Mouse (Mus musculus) spleen, adult 2 months (tissue): ENCODE measurements around the gene Fam20c.

Experiments used
- CTCF ChIP-seq: fragments of 200-500 bp; IDR thresholded peaks from 2 replicates; pipeline ENCODE4 v1.5.1; 2011; ENCODE audit warnings: mild to moderate bottlenecking, inconsistent platforms; ENCODE audit not compliant: insufficient read depth, insufficient read length, insufficient replicate concordance; ENCODE audit errors: extremely low read depth
- POLR2A ChIP-seq: fragments of 200-500 bp; IDR thresholded peaks from 2 replicates; pipeline ENCODE4 v1.6.1; 2011; ENCODE audit warnings: low read depth, low read length, inconsistent platforms

GRCm38 (mm10) chr5:138840981-138841380, 86.7 kb downstream of the Fam20c start:
- no peak for TF ChIP-seq CTCF
- TF ChIP-seq POLR2A: no peak
